Mouse (Mus musculus): ENCODE results near the gene Fundc2. TPM values are rescaled to one million over a fixed set of nuclear protein-coding genes. Genes with fewer than 3 reads are reported as not detected.
A peak's percentile ranks its signal among the peaks of the same experiment; 100 is the strongest.

Gene Fundc2
- 39.5 and 56.2 TPM in 2 replicates for total RNA-seq (2014; fragmentation: Nextera tagmentation)
- total RNA-seq (2017): 44.6 and 53.7 TPM in 2 replicates

GRCm38 (mm10) chrX:75382195-75382771 is at the start of gene Fundc2, which contains the start of gene F8:
TSS of gene Fundc2 (plus strand) at chrX:75382399.
TSS of gene F8 (minus strand) at chrX:75382615.
- peak; percentile 100 for ATAC-seq (replicated peaks; ENCODE audit: poor library complexity, severe bottlenecking)

GRCm38 (mm10) chrX:75370197-75370596 is 12.0 kb upstream of the Fundc2 start:
- no peak for ATAC-seq (replicated peaks; ENCODE audit: poor library complexity, severe bottlenecking)

DNA sequence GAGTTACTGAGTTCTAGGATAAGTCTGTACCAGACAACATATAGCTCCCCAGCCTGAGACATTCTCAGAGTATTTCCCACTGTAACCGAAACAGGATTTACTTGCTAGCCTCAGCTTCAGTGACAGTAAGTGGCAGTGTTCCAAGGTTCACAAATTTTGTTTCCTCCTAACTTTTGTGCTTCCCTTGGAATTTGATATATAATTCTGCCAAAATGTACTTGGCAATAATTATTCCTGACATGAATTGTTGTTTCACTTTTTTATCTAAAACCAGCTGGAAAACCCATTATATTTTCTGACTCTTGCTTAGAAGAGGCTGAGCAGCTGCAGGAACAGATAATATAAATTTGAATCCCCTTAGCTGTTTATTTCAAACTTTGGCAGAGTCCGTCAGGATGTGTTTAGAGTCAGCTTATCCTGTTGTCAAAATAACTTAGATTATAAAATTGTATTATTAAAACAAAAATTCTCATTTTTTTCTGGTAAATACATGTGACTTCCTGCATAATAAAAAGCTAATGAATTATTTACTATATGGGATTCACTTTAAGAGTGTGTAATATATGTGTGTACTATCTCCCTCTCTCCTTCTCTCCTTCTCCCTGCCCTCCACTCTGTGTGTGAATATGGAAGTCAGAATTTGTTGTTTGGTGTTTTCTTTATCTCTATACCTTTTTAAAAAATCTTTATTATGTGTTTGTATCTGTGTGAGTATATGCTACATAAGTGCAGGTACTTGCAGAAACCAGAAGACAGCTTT is 9.4 kb upstream of the Fundc2 start:
- ATAC-seq (replicated peaks; ENCODE audit: poor library complexity, severe bottlenecking): no peak

- no peak for ATAC-seq (replicated peaks; ENCODE audit: poor library complexity, severe bottlenecking)
Observed at GRCm38 (mm10) chrX:75376815-75377214, 5.4 kb upstream of the Fundc2 start.

DNA sequence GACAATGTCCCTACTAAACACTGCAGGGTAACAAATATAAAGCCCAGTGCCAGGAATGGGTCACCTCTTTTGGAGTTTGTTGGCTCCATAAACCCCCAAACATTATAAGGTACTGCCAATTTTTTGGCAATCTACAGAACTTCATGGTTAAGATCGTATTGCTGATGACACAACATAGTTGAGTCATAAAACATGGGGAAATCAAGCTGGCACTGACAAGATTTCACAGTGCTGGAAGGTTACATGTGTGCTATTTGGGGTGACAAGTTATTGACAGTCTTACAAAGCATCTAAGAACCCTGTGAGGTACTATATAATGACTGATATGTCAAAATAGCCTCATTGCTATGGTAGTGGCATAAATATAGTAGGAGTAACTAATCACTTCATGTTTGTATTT is 1.0 kb upstream of the Fundc2 start:
- ATAC-seq (replicated peaks; ENCODE audit: poor library complexity, severe bottlenecking): peak; percentile 46; the same call in 1 of the 2 replicates

DNA sequence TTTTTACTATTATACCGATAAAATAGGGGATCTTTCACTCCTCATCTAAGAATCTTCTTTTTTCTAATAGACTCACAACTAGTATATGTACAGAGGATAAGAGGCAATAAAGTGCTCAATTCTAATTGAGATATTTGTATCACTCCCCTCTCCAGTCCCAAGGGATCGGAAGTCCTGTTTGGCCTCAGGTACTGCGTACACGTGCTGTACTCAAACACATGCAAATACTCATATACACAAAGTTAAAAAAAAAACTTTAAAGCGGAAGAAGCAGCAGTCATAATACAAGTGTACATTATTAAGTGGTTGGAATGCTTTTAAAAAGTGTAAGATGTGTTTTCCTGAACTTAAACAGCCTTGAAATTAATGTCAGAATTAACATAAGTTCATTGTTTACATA is 500 bp upstream of the Fundc2 start:
- no peak for ATAC-seq (replicated peaks; ENCODE audit: poor library complexity, severe bottlenecking)

DNA sequence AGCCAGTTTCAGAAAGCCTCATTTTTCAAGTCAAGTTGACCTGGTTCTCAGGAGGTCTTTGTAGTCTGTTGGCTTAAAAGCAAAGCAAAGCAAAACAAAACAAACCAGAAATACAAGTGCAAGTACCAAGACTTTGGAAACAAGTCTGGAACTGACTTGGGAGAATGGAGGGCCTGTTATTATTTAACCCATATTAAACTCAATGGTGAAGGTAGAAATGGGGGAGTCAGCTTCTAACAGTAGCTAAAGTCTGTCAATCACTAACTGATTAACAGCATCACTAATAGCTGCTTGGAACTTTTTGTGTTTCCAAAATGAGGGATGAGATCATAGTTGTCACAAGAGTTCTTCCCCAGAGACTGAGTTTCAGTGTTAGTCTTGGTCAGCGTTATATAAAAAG is 17.3 kb downstream of the Fundc2 start:
- no peak for ATAC-seq (replicated peaks; ENCODE audit: poor library complexity, severe bottlenecking)

GRCm38 (mm10) chrX:75402668-75403067 is 20.5 kb downstream of the Fundc2 start:
- ATAC-seq (replicated peaks; ENCODE audit: poor library complexity, severe bottlenecking): no peak; the same call in 1 of the 2 replicates

- no peak for ATAC-seq (replicated peaks; ENCODE audit: poor library complexity, severe bottlenecking)
Observed at GRCm38 (mm10) chrX:75403350-75403749, 21.2 kb downstream of the Fundc2 start.

DNA sequence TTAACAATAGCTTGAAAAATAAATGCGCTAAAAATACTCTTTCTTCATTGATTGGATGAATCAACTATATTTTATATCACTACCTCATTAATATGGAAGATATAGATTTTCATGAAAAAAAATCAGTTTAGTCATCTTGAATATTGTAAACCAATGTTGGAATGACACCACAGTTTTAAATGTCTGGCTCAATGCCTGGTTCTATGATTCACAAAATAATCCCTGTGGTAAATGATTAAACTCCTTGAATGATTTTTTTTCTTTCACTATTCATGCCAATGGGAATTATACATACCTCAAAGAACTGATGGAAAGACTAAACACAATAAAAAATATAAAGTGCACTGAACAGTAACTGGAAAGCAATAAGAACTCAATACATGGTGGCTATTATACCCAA is 27.5 kb downstream of the Fundc2 start:
- no peak for ATAC-seq (replicated peaks; ENCODE audit: poor library complexity, severe bottlenecking)

DNA sequence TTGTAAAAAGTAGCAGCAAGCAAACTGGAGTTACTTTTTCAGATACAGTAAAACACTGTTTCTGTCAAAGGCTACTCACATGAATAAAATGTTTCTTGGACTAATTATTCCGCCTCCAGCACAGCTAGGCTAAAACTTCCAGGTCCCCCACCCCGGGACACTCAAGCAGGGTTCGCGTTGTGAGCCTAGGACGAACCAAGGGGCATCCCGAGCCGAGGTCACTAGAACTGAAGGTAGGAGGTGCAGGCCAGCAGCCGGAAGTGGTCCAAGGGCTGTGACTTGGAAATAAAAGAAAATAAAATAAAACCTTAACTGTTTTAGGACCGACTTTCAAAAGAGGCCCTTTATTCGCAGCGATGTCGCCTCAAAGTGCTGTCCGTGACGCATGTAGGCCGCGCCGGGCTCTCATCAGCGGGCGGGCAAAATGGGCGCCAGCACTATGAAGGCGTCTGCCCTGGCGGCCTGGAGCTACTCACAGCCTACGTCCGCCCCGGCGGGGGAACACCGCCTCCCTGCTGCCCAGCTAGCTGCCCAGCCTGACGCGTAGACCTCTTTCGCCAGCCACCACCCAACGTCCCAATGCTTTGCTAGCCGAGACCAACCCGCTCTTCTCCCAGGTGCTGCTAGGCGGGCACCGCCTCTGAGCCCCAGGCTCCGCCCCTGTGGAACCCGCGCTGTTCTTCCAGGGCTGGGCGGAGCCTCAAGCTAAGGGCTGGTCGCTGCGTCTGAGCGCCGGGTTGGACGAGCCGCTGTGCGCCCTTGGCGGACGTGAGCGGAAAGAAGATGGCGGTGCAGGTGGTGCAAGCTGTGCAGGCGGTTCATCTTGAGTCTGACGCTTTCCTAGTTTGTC is 34.0 kb downstream of the Fundc2 start, which contains the start of the genes Cmc4, Mtcp1 and Brcc3:
TSS of gene Cmc4 (minus strand) at position 649 of the 850 bp plus-strand sequence.
TSS of gene Mtcp1 (minus strand) at position 653 of the 850 bp plus-strand sequence.
TSS of gene Brcc3 (plus strand) at position 693 of the 850 bp plus-strand sequence.
- ATAC-seq (replicated peaks; ENCODE audit: poor library complexity, severe bottlenecking): peak; percentile 97

Other genes starting within 250 kb of the Fundc2 start
- not detected in 2 replicates for gene Smim9, start 218.6 kb upstream of the Fundc2 start, total RNA-seq (2014; fragmentation: Nextera tagmentation)
- gene Smim9, start 218.6 kb upstream of the Fundc2 start, total RNA-seq (2017): not detected in 2 replicates
- gene F8, start 216 bp downstream of the Fundc2 start, total RNA-seq (2014; fragmentation: Nextera tagmentation): 0.83 TPM in 1 of 2 replicates, not detected in the other
- gene F8, start 216 bp downstream of the Fundc2 start, total RNA-seq (2017): 0.36 and 1.1 TPM in 2 replicates
- 19.2 and 38.4 TPM in 2 replicates for gene Cmc4, start 34.2 kb downstream of the Fundc2 start, total RNA-seq (2014; fragmentation: Nextera tagmentation)
- gene Cmc4, start 34.2 kb downstream of the Fundc2 start, total RNA-seq (2017): 7.0 and 8.5 TPM in 2 replicates
- gene Mtcp1, start 34.2 kb downstream of the Fundc2 start, total RNA-seq (2014; fragmentation: Nextera tagmentation): 10.0 and 12.7 TPM in 2 replicates
- 6.0 and 10.6 TPM in 2 replicates for gene Mtcp1, start 34.2 kb downstream of the Fundc2 start, total RNA-seq (2017)
- gene Brcc3, start 34.2 kb downstream of the Fundc2 start, total RNA-seq (2014; fragmentation: Nextera tagmentation): 40.4 and 65.2 TPM in 2 replicates
- 40.7 and 47.7 TPM in 2 replicates for gene Brcc3, start 34.2 kb downstream of the Fundc2 start, total RNA-seq (2017)
- gene Vbp1, start 131.9 kb downstream of the Fundc2 start, total RNA-seq (2014; fragmentation: Nextera tagmentation): 97.5 and 104 TPM in 2 replicates
- 137 and 157 TPM in 2 replicates for gene Vbp1, start 131.9 kb downstream of the Fundc2 start, total RNA-seq (2017)
- gene Rab39b, start 195.8 kb downstream of the Fundc2 start, total RNA-seq (2014; fragmentation: Nextera tagmentation): not detected in 2 replicates
- not detected in 2 replicates for gene Rab39b, start 195.8 kb downstream of the Fundc2 start, total RNA-seq (2017)